Mouse (Mus musculus): ENCODE measurements around the gene Tas2r135. TPM values are rescaled to one million over a fixed set of nuclear protein-coding genes. Genes with fewer than 3 reads are reported as not detected.

The Tas2r135 gene
- polyA plus RNA-seq, 1 experiment from 2014 or later, result not detected

- no peaks in the 10 kb centered on the region for H3K36me3 ChIP-seq (ENCODE audit: control insufficient read depth, insufficient read depth, low read length)
- peaks cover 20% of the 10 kb centered on the region for H3K4me1 ChIP-seq (ENCODE audit: control insufficient read depth, insufficient read depth, low read length)
- no peak for ATAC-seq (ENCODE audit: insufficient read depth, low FRiP score)
- no peak overlapping the region for H3K4me3 ChIP-seq (replicated peaks; ENCODE audit: low read length)
- no peak overlapping the region for H3K27ac ChIP-seq (ENCODE audit: low read length)
- no peak overlapping the region for H3K4me2 ChIP-seq (ENCODE audit: low read depth, low read length)
- no peak overlapping the region for H3K9ac ChIP-seq (ENCODE audit: low read length)
- 77% methylated on average over 3 of the region's 3 CpGs for WGBS
- no peaks in the 10 kb centered on the region for H3K27me3 ChIP-seq (ENCODE audit: control insufficient read depth, insufficient read depth, low read length)
- no peaks in the 10 kb centered on the region for H3K9me3 ChIP-seq (replicated peaks; ENCODE audit: control insufficient read depth, low read length)
Measured at GRCm38 (mm10) chr6:42398285-42398684, 6.9 kb upstream of the Tas2r135 start.

GRCm38 (mm10) chr6:42398998-42399397 lies 6.2 kb upstream of the Tas2r135 start:
- H3K4me2 ChIP-seq (ENCODE audit: low read depth, low read length), result no peak overlapping the region
- no peak for ATAC-seq (ENCODE audit: insufficient read depth, low FRiP score)
- peaks cover 20% of the 10 kb centered on the region for H3K4me1 ChIP-seq (ENCODE audit: control insufficient read depth, insufficient read depth, low read length)
- H3K27ac ChIP-seq (ENCODE audit: low read length), result no peak overlapping the region
- H3K9ac ChIP-seq (ENCODE audit: low read length), result no peak overlapping the region
- H3K9me3 ChIP-seq (replicated peaks; ENCODE audit: control insufficient read depth, low read length), result no peaks in the 10 kb centered on the region
- no peak overlapping the region for H3K4me3 ChIP-seq (replicated peaks; ENCODE audit: low read length)
- 90% methylated on average over 1 of the region's 1 CpGs for WGBS
- H3K36me3 ChIP-seq (ENCODE audit: control insufficient read depth, insufficient read depth, low read length), result no peaks in the 10 kb centered on the region
- H3K27me3 ChIP-seq (ENCODE audit: control insufficient read depth, insufficient read depth, low read length), result no peaks in the 10 kb centered on the region

GRCm38 (mm10) chr6:42399938-42400337 lies 5.3 kb upstream of the Tas2r135 start, which contains the start of gene Tas2r143:
Gene Tas2r143 (plus strand): TSS chr6:42400238.
- H3K27me3 ChIP-seq (ENCODE audit: control insufficient read depth, insufficient read depth, low read length), result no peaks in the 10 kb centered on the region
- no peaks in the 10 kb centered on the region for H3K9me3 ChIP-seq (replicated peaks; ENCODE audit: control insufficient read depth, low read length)
- no peaks in the 10 kb centered on the region for H3K36me3 ChIP-seq (ENCODE audit: control insufficient read depth, insufficient read depth, low read length)
- H3K4me1 ChIP-seq (ENCODE audit: control insufficient read depth, insufficient read depth, low read length), result peaks cover 20% of the 10 kb centered on the region
- no peak within 1 kb of the TSS for H3K27ac ChIP-seq (ENCODE audit: low read length)
- 83% methylated on average over 1 of the region's 1 CpGs for WGBS
- H3K4me3 ChIP-seq (replicated peaks; ENCODE audit: low read length), result no peak within 1 kb of the TSS
- H3K9ac ChIP-seq (ENCODE audit: low read length), result no peak within 1 kb of the TSS
- no peak within 1 kb of the TSS for H3K4me2 ChIP-seq (ENCODE audit: low read depth, low read length)
- ATAC-seq (ENCODE audit: insufficient read depth, low FRiP score), result no peak

GRCm38 (mm10) chr6:42419443-42419842 lies 14.2 kb downstream of the Tas2r135 start:
- Histone ChIP-seq H3K27me3 (ENCODE audit: control insufficient read depth, insufficient read depth, low read length) (no peaks in the 10 kb centered on the region), H3K4me3 (replicated peaks; ENCODE audit: low read length) (no peak overlapping the region), H3K9me3 (replicated peaks; ENCODE audit: control insufficient read depth, low read length) (no peaks in the 10 kb centered on the region), H3K27ac (ENCODE audit: low read length) (no peak overlapping the region), H3K4me2 (ENCODE audit: low read depth, low read length) (no peak overlapping the region), H3K9ac (ENCODE audit: low read length) (no peak overlapping the region), H3K36me3 (ENCODE audit: control insufficient read depth, insufficient read depth, low read length) (no peaks in the 10 kb centered on the region), H3K4me1 (ENCODE audit: control insufficient read depth, insufficient read depth, low read length) (no peaks in the 10 kb centered on the region)
- WGBS, result 79% methylated on average over 2 of the region's 2 CpGs
- no peak for ATAC-seq (ENCODE audit: insufficient read depth, low FRiP score)

- Histone ChIP-seq H3K36me3 (ENCODE audit: control insufficient read depth, insufficient read depth, low read length) (no peaks in the 10 kb centered on the region), H3K4me2 (ENCODE audit: low read depth, low read length) (no peak overlapping the region), H3K9me3 (replicated peaks; ENCODE audit: control insufficient read depth, low read length) (no peaks in the 10 kb centered on the region), H3K4me1 (ENCODE audit: control insufficient read depth, insufficient read depth, low read length) (no peaks in the 10 kb centered on the region), H3K9ac (ENCODE audit: low read length) (no peak overlapping the region), H3K27ac (ENCODE audit: low read length) (no peak overlapping the region), H3K4me3 (replicated peaks; ENCODE audit: low read length) (no peak overlapping the region), H3K27me3 (ENCODE audit: control insufficient read depth, insufficient read depth, low read length) (no peaks in the 10 kb centered on the region)
- ATAC-seq (ENCODE audit: insufficient read depth, low FRiP score), result no peak
- WGBS, result 77% methylated on average over 2 of the region's 2 CpGs
Measured at GRCm38 (mm10) chr6:42421439-42421838, 16.2 kb downstream of the Tas2r135 start.

- Histone ChIP-seq H3K9me3 (replicated peaks; ENCODE audit: control insufficient read depth, low read length) (no peaks in the 10 kb centered on the region), H3K4me1 (ENCODE audit: control insufficient read depth, insufficient read depth, low read length) (no peaks in the 10 kb centered on the region), H3K4me3 (replicated peaks; ENCODE audit: low read length) (no peak overlapping the region), H3K9ac (ENCODE audit: low read length) (no peak overlapping the region), H3K36me3 (ENCODE audit: control insufficient read depth, insufficient read depth, low read length) (no peaks in the 10 kb centered on the region), H3K27ac (ENCODE audit: low read length) (no peak overlapping the region), H3K27me3 (ENCODE audit: control insufficient read depth, insufficient read depth, low read length) (no peaks in the 10 kb centered on the region), H3K4me2 (ENCODE audit: low read depth, low read length) (no peak overlapping the region)
- ATAC-seq (ENCODE audit: insufficient read depth, low FRiP score), result no peak
- WGBS, result 87% methylated on average over 3 of the region's 3 CpGs
Measured at GRCm38 (mm10) chr6:42424472-42424871, 19.2 kb downstream of the Tas2r135 start.

GRCm38 (mm10) chr6:42426337-42426736 lies 21.1 kb downstream of the Tas2r135 start:
- H3K36me3 ChIP-seq (ENCODE audit: control insufficient read depth, insufficient read depth, low read length), result no peaks in the 10 kb centered on the region
- H3K4me1 ChIP-seq (ENCODE audit: control insufficient read depth, insufficient read depth, low read length), result no peaks in the 10 kb centered on the region
- H3K27ac ChIP-seq (ENCODE audit: low read length), result no peak overlapping the region
- H3K9ac ChIP-seq (ENCODE audit: low read length), result no peak overlapping the region
- H3K4me2 ChIP-seq (ENCODE audit: low read depth, low read length), result no peak overlapping the region
- H3K9me3 ChIP-seq (replicated peaks; ENCODE audit: control insufficient read depth, low read length), result no peaks in the 10 kb centered on the region
- no peak overlapping the region for H3K4me3 ChIP-seq (replicated peaks; ENCODE audit: low read length)
- H3K27me3 ChIP-seq (ENCODE audit: control insufficient read depth, insufficient read depth, low read length), result no peaks in the 10 kb centered on the region
- no peak for ATAC-seq (ENCODE audit: insufficient read depth, low FRiP score)
- 82% methylated on average over 4 of the region's 4 CpGs for WGBS

GRCm38 (mm10) chr6:42433554-42433953 lies 28.3 kb downstream of the Tas2r135 start:
- no peak for ATAC-seq (ENCODE audit: insufficient read depth, low FRiP score)
- H3K4me1 ChIP-seq (ENCODE audit: control insufficient read depth, insufficient read depth, low read length), result no peaks in the 10 kb centered on the region
- no peak overlapping the region for H3K4me3 ChIP-seq (replicated peaks; ENCODE audit: low read length)
- WGBS, result 63% methylated on average over 2 of the region's 2 CpGs
- H3K9me3 ChIP-seq (replicated peaks; ENCODE audit: control insufficient read depth, low read length), result no peaks in the 10 kb centered on the region
- H3K36me3 ChIP-seq (ENCODE audit: control insufficient read depth, insufficient read depth, low read length), result no peaks in the 10 kb centered on the region
- no peak overlapping the region for H3K27ac ChIP-seq (ENCODE audit: low read length)
- no peak overlapping the region for H3K4me2 ChIP-seq (ENCODE audit: low read depth, low read length)
- no peak overlapping the region for H3K9ac ChIP-seq (ENCODE audit: low read length)
- H3K27me3 ChIP-seq (ENCODE audit: control insufficient read depth, insufficient read depth, low read length), result no peaks in the 10 kb centered on the region

GRCm38 (mm10) chr6:42434446-42434845 lies 29.2 kb downstream of the Tas2r135 start, which contains the start of gene Tas2r126:
Gene Tas2r126 (plus strand): TSS chr6:42434535.
- WGBS, result 65% methylated on average over 6 of the region's 6 CpGs
- H3K27me3 ChIP-seq (ENCODE audit: control insufficient read depth, insufficient read depth, low read length), result no peaks in the 10 kb centered on the region
- no peaks in the 10 kb centered on the region for H3K4me1 ChIP-seq (ENCODE audit: control insufficient read depth, insufficient read depth, low read length)
- no peaks in the 10 kb centered on the region for H3K9me3 ChIP-seq (replicated peaks; ENCODE audit: control insufficient read depth, low read length)
- H3K36me3 ChIP-seq (ENCODE audit: control insufficient read depth, insufficient read depth, low read length), result no peaks in the 10 kb centered on the region
- no peak within 1 kb of the TSS for H3K27ac ChIP-seq (ENCODE audit: low read length)
- no peak for ATAC-seq (ENCODE audit: insufficient read depth, low FRiP score)
- H3K9ac ChIP-seq (ENCODE audit: low read length), result no peak within 1 kb of the TSS
- H3K4me2 ChIP-seq (ENCODE audit: low read depth, low read length), result no peak within 1 kb of the TSS
- H3K4me3 ChIP-seq (replicated peaks; ENCODE audit: low read length), result no peak within 1 kb of the TSS

- WGBS, result 73% methylated on average over 2 of the region's 2 CpGs
- Histone ChIP-seq H3K36me3 (ENCODE audit: control insufficient read depth, insufficient read depth, low read length) (no peaks in the 10 kb centered on the region), H3K4me3 (replicated peaks; ENCODE audit: low read length) (no peak overlapping the region), H3K4me1 (ENCODE audit: control insufficient read depth, insufficient read depth, low read length) (no peaks in the 10 kb centered on the region), H3K9ac (ENCODE audit: low read length) (no peak overlapping the region), H3K27me3 (ENCODE audit: control insufficient read depth, insufficient read depth, low read length) (no peaks in the 10 kb centered on the region), H3K4me2 (ENCODE audit: low read depth, low read length) (no peak overlapping the region), H3K27ac (ENCODE audit: low read length) (no peak overlapping the region), H3K9me3 (replicated peaks; ENCODE audit: control insufficient read depth, low read length) (no peaks in the 10 kb centered on the region)
- no peak for ATAC-seq (ENCODE audit: insufficient read depth, low FRiP score)
Measured at GRCm38 (mm10) chr6:42435490-42435889, 30.3 kb downstream of the Tas2r135 start.
